Mouse (Mus musculus) heart, adult 2 months (tissue): ENCODE measurements around the gene Nipa1.

ENCODE experiments used
- CTCF ChIP-seq: fragments of 200-600 bp; IDR thresholded peaks from 2 replicates; pipeline ENCODE4 v1.8.1; 2022; ENCODE audit warnings: antibody characterized with exemption, mild to moderate bottlenecking, moderate library complexity
- EP300 ChIP-seq: fragments of 200-500 bp; IDR thresholded peaks from 2 replicates; pipeline ENCODE4 v1.6.1; 2011; ENCODE audit warnings: low read depth, low read length, control low read depth; ENCODE audit not compliant: insufficient read depth
- POLR2A ChIP-seq: fragments of 200-500 bp; IDR thresholded peaks from 2 replicates; pipeline ENCODE4 v1.6.1; 2011; ENCODE audit warnings: mild to moderate bottlenecking, low read depth, low read length, control low read depth; ENCODE audit not compliant: insufficient read depth

GRCm38 (mm10) chr7:56015172-56015571 is 4.6 kb downstream of the Nipa1 start:
- TF ChIP-seq POLR2A (no peak), CTCF (no peak), EP300 (no peak)
